Mouse (Mus musculus): ENCODE measurements around the gene Secisbp2.
"Not testable (repeated sequence)": the region's sequence is repeated elsewhere in the genome, so short reads cannot be mapped to it uniquely, and the experiment has no call there.

The Secisbp2 gene

DNA sequence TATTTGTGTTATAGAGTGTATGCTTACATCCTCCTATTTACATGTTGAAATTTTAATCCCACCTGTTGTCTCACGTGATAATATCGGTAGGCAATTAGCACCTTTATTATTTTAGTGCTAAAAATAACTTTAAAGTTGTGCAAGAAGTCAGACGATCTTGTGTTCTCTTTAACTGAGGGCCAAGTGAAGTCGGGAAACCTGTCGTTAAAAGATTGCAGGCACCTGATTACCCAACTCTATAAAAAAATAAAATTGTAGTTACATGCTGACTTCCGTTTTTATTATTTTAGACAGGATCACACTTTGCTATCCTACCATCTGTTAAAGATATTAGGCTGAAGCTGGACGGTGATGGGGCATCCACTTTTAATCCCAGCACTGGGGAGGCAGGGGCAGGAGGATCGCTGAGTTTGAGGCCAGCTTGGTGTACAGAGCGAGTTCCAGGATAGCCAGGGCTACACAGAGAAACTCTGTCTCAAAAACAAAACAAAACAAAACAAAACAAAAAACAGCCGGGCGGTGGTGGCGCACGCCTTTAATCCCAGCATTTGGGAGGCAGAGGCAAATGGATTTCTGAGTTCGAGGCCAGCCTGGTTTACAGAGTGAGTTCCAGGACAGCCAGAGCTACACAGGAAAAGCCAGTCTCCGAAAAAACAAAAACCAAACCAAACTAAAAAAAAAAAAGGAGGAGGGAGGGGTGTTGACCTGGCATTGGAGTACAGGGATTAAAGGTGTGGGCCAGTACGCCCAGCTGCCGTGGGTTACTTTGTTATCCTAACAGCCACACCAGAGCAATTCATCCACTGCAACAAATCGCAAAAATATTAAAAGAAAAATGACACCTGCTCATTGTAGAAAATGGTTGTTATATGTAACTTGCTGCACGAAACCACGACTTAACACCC is 7.3 kb upstream of the Secisbp2 start:
- no peak for DNase-seq (ENCODE audit: low spot score in 2 of 2)

DNA sequence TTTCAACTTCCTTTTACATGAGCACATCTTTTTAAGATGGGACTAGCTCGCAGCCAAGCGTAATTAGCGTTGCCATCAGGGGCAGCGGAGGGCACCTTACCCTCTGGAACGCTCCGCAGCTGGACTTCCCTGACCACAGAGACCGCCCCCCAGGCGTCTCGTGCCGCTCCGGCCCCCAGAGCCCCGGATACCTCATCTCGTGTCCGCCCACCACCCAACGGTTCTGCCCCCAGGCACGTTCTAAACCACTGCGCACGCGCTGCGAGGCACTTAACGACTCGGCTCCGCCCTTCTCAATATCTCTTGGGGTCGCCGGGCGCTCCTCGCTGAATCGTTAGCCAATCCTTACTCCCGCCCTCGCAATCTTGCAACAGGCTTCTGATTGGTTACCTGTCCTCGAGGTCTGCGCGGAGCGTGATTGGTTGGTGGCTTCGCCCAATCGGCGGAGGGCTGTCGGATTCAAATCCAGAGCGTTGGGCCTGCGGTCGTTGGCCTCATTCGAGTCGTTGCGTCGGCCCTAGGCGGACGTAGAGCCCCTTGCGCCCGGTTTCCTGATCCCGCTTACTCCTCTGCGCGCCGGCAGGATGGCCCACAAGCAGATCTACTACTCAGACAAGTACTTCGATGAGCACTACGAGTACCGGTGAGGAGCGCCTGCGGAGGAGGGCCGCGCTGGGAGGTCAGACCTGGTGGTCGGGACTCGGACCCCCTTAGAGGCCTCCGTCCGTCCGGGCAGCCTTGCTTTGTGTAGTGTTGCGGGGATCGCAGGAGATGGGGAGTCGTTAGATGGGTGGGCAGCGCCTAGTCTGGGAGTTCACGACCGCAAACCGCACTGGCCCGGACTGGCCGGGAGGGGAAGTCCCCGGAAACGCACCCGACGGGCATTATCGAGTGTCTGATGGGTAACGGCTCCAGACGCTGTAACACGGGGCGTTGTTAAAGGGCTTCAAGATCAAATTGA is 6.4 kb upstream of the Secisbp2 start, which contains the start of gene Cks2:
Gene Cks2 (plus strand): TSS at position 404 of the 961 bp plus-strand sequence.
- peak; percentile 97 for DNase-seq (ENCODE audit: low spot score in 2 of 2)

DNA sequence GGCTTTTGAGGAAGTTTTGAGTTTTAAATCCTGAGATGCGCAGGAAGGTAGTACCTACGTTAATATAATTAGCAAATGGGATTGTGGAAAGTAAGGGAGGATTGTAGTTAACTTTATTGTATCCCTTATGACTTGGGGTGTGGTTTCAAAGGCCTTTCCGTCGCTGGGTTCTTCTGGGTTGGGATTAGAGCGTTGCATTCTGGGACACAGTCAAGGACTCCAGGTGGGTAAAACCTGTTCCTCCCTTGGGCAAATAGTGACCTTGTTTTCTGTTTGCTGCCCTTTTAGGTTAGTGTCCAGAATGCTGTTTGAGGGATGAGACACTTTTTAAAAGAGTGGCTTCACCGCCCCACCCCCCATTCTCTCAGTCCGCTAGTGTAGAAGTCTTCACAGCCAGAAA is 5.6 kb upstream of the Secisbp2 start:
- peak in 1 of 2 experiments; percentile 38 for DNase-seq (ENCODE audit: low spot score in 2 of 2)

DNA sequence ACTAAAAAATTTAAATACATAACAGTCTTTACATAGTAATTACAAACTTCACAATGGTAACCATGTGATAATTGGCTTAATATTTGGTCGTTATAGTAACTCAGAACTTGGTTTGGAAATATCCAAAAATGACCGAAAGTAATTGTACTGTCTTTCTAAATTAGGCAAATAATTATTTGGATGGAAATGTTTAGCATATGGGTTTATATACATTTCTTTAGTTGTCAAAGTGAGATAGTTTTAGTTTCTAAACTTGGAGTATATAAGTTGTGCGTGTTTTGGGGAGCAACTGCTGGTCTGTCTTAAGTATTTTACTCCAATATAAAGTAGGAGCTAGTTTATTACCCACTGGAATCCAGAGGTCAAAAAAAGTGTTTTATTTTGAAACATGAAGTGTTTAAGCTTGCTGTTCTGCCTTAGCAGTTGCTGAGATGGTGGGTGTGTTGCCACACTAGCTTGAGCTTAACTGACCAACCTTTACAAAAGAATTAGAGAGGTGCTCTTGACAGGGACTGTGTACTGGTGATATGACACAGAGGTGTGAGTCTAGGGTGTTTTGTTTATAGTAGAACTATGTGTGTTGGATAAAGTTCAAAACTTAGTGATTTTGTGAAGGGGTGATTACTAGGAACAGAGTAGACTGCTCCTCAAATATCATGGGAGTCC is 5.0 kb upstream of the Secisbp2 start:
- DNase-seq (ENCODE audit: low spot score in 2 of 2): no peak

DNA sequence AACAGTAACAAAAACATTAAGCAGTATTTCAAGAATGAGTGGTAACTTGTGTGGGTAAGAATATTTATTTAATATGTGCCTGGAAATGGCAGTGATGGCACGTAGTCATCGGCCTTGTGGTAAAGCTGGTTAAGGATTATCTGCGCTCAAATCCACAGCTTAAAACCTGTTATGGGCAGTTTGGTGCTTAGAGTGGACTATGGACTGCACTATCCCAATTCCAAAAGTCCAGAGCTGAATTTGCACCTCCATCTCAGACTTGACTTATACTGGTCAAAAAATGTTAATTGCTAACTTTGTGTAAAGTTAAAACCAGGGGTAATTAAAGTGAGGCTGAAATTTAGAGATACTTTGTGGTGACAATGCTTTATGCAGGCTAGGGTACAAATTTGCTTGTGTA is 3.7 kb upstream of the Secisbp2 start:
- no peak for DNase-seq (ENCODE audit: low spot score in 2 of 2)

DNA sequence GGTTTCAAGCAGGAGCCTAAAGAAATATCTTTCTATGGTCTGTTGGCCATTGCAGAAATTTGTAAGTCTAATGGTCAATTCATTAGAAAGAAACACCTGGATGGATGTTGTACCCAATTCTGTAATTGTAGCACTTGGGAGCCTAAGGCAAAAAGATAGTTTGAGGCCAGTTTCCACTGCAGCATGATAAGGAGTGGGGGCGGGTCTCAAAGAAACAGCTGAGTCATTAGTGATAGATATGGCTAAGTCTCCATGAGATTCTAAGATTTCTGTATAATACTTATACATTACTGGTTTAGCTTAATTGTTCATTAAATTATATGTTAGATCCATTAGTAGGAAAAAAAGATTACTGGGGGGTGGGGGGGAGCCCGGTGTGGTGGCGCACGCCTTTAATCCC is 3.3 kb upstream of the Secisbp2 start:
- DNase-seq (ENCODE audit: low spot score in 2 of 2): peak in 1 of 2 experiments; percentile 28

DNA sequence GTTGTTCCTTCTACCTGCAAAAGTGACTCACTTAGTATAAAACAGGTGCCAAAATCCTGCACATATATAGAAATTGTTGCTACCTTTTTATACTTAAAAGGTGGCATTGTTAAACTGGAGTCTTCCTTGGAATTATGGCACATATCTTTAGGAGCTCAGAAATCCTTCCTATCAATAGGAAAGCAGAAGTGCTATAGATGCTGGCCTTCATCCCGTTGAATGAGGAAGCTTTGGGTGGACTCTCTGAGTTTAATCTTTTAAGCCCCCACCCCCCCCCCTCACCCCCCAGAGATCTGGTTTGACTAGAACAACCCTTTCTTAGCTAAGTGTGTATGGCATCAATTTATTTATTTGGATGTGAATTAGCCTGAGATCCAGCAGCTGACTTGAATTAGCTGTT is 1.8 kb upstream of the Secisbp2 start:
- no peak for DNase-seq (ENCODE audit: low spot score in 2 of 2)

DNA sequence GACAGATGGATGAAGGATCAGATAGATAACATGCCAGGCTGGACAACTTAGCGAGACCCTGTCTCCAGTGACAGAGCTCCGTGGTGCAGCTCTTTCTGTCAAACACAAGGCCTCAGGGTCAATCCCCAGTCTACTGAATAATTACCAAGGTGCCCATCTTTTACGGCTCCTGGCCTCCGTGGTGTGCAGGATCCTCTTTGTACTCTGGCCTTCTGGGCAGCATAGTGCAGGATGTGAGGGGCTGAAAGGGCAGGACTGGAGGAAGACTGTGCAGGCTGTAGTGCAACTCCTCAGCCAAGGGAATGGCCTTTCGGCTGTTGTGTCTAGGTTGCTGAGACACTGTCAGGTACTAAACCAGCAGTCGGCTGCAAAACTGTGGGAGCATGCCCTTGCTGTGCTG is 1.7 kb downstream of the Secisbp2 start:
- no peak for DNase-seq (ENCODE audit: low spot score in 2 of 2)

DNA sequence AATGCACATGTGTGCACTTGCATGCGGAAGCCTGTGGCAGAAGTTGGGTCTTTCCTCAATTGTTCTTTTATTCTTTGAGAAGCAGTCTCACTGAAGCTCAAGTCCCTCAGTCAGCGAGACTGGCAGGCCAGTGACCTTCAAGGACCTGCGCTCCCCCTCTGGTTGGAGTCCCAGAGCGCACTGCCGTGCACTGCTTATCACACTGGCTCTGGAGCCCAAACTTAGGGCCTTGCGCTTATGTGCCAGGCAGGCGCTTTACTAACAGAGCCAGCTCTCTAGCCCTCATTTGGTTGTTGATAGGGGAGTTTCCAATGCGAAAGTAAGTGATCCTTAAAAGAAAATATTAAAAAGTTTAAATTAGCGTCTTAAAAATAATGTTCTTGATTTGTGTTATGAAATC is 2.5 kb downstream of the Secisbp2 start:
- DNase-seq (ENCODE audit: low spot score in 2 of 2): no peak

DNA sequence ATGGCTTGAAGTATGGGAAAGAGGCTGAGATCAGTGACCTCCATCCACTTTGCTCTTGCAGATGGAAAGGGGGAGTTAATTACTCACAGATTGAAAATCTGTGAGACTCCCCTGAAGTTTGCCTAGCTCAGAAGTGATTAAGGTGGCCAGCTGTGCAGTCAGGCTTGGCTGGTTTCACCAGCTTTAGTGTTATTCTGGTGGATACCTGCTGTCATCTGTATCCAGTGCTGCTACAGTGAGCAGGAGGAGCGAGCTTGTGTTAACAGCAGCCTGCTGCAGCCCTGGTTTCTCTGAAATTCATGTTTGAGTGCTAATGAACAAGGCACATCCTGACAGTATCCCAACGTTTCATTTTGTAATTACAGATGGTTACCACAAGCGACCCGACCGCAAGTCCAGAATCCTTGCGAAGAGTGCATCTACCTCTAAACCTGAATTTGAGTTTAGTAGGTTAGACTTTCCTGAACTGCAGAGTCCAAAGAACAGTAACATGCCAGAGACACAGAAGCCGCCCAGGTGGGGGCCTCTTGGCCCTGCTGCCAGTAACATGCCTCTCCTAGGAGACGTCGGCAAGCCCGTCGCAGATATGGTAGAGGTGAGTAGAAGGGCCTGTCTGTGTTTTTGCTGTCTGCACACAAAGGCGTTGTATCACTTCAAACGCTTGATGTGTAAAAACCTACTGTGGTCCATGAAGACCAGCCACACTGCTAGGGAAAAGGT is 5.2 kb downstream of the Secisbp2 start:
- DNase-seq (ENCODE audit: low spot score in 2 of 2): no peak

DNA sequence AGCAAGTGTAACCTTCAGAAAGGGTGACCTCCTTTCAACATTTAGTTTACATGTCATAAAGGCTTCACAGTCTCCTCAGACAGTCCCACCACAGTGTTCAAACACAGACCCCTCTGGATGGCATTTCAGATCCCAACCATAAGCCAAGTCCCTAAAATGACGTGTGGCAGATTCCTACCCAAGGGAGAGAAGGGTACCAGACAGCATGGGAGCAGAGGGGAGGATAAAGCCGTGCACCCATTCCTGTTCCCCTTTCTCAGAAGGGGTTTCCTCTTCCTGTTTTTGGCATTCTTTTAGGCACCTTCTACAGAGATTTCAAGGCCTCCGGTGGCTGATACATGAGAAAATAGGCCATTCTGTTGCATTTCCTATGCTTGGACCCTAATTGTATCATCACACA is 6.6 kb downstream of the Secisbp2 start:
- DNase-seq (ENCODE audit: low spot score in 2 of 2): no peak

DNA sequence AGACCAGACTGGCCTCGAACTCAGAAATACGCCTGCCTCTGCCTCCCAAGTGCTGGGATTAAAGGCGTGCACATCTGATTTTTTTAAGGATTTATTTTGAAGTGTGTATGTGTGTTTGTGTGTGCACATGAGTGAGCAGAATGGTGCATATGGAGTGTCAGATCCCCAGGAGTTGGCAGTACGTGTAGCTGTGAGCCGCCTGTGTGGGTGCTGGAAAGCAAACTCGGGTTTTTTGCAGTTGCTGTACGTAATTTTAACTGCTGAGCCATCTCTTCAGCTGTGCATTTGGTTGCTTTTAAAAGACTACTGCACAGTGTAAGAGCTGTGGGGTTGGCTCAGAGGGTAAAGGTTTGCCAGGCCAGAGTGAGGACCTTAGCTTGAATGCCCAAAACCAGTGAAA is 8.1 kb downstream of the Secisbp2 start:
- DNase-seq (ENCODE audit: low spot score in 2 of 2): no peak

DNA sequence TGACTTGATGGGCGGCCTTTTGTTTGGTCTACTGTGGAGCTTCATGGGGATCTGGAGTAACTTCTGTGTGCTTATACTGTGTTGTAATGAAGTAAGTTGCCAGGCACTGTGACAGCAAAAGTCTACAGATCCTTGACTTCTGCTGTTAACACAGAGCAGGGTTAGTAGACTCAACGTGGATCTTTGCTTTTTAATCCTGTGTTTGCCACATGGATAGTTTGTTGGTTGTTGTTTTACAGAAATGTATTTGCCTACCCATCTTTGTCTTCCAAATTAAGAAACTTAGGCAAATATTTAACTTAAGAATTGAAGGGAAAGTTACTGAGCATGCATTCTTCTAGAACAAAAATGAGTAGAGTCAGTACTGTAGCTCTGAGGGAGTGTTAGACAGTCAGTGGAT is 12.1 kb downstream of the Secisbp2 start:
- DNase-seq (ENCODE audit: low spot score in 2 of 2): no peak

DNA sequence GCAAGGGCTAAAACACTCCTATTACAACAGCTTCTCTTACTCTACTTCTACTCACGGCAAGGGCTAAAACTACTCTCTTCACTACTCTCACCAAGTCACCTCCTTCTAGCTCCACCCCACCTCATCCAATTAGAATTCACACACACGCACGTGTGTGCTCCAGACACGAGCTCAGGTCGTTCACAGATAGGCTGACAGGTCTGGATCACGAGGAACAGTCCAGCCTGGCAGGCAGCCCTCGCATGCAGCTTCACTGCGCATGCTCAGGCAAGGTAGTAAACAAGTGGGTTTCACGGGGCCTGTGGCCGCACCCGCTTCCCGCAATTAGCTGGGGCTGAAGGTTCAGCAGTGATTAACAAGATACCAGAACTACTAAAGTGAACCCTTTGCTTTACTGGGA is 16.7 kb downstream of the Secisbp2 start:
- not testable (repeated sequence) for DNase-seq (ENCODE audit: low spot score in 2 of 2)

DNA sequence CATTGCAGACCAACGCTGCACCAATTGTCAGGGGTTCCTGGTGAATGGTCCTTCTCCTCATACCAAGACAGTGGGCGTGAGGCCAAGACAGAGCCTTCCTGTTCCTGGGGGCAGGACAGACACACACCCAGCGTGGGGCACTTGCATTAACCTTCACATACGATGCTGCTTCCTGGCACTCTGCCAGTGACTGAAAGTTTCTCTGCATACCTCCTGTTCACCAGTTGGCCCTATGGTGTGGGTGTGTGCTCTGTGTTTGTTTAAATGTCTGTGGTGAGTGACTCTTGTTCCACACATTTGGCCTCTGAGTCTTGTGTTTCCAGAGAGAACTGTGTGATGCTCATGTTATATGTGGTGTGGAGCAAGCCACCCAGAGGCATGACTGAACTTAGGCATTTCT is 25.1 kb downstream of the Secisbp2 start:
- no peak for DNase-seq (ENCODE audit: low spot score in 2 of 2)

DNA sequence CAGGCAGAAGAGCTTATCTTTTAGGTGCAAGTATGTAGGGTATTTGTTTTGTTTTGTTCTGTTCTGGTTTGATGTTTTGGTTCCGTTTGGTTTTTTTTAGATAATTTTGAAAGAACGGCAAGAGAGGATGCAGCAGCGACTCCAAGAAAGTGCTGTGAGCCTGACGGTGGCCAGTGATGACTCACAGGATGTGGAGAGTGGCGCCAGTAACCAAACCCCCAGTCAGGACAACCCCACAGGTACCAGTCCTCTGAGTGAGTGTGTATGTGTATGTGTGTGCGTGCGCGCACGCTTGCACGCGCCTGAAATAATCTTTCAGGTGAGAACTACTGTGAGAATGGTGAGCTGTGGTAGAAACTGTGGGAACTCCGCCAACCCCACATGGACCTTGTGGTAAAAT is 25.5 kb downstream of the Secisbp2 start:
- DNase-seq (ENCODE audit: low spot score in 2 of 2): no peak

DNA sequence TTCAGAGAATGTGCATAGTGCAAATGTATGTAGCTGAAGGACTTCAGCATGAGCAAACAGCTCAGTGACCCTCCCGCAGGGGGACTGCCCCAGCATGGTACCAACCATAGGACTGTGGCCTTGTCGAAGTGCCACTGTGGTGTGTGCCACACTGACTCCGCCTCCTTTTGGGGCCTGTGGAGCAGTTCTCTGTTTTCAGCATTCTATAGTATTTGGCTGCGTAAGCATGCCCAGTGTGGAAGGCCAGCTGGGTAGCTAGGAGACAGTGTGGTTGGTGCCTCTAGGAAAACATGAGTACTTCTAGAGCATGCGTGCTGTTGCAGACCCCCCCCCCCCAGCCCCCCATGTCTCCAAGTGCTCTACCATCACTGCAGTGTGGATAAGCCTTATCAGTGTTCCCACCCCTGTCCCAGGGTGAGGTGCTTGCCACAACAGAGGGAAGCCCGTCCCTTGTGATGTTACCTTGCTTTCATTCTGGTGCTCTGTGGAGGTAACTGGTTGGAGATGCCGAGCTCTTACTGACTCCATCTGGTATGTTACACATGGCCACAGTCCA is 26.2 kb downstream of the Secisbp2 start:
- no peak for DNase-seq (ENCODE audit: low spot score in 2 of 2)

DNA sequence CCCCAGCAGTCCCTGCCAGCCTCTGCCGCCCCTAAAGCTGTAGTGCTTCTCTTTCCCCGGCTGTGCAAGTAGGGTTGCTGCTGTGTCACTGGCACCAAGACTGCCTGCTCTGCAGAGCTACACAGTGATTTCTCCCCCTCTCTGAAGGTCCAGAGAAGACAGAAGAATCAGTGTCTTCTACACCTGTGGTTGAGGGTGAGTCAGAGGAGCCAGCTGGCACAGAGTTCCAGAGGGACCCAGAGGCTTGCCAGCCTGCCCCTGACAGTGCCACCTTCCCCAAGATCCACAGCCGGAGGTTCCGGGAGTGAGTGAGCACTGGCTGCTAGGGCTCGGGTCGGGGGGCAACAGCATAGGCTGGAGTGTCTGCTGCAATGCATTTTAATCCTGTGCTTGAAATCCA is 27.2 kb downstream of the Secisbp2 start:
- DNase-seq (ENCODE audit: low spot score in 2 of 2): no peak

DNA sequence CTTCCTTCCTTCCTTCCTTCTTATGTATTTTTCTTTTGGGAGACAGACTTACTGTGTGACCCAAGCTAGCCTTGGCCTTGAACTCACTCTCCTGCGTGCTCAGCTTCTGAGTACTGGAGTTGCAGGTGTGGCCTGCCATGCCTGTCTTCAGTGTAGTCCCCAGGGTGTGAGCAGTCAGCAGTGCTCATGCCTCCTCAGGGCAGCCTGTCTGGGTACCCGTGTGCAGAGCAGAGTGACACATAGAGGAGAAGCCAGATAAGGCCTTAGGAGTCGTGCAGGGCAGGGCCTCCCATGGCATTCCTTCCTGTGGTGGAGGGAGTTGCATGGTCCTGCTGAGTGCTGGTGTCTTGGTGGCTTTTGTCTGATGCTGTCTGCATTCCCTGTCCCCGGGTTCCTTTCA is 27.8 kb downstream of the Secisbp2 start:
- no peak for DNase-seq (ENCODE audit: low spot score in 2 of 2)

DNA sequence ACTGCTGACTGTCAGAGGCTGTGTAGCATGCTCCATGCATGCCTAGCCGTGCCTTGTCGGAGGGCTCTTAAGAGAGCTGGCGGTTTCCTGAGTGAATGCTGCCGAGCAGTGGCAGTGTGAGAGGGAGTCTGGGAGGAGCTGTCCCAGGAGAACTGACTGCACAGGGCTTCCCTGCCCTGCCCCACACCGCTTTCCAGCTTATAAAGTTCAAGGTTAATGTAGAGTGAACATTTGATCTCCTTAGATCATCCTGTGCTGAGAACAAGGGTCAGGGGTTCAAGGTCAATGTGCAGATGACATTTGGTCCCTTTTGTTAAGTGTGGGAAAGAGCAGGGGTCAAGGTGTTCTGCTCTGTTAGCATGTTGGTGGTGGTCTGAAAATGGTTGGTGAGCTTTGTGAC is 29.6 kb downstream of the Secisbp2 start:
- no peak for DNase-seq (ENCODE audit: low spot score in 2 of 2)

DNA sequence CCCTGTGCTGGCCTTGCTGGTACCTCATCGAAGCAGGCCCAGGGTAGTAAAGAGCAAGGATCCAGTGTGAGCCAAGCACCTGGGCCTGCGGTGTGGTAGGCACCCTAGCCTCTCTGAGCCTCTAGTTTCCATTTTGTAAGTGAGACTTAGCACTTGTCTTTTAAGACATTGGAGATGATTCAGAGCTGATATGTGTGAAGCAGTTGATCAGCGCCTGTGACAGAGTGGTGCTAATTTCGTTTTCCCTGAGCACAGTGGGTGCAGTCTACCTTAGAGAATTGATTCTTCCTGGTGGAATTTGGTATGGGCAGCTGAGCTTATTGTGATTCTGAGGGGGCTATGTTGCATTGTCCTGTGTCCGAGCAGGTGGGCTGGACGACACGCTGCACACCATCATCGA is 30.1 kb downstream of the Secisbp2 start:
- DNase-seq (ENCODE audit: low spot score in 2 of 2): no peak
